ENCODE assay signal across 30 mouse cellular contexts in genomic region chr17:87197434-87197833, GRCm38 (mm10).
"Had no signal": no experiment of that assay in that cellular context is flagged by ENCODE, and none has a peak within 500 bp of the region (broad histone marks: within the 10 kb centered on the region; RNA-seq: fewer than 3 reads in every experiment).

No protein-coding gene starts in this region.

- H3K9ac ChIP-seq: limb, embryonic 12.5 days; limb, embryonic 13.5 days; limb, embryonic 15.5 days; liver, embryonic 12.5 days; liver, embryonic 13.5 days; liver, embryonic 14.5 days; liver, embryonic 15.5 days; liver, postnatal 0 days; lung, embryonic 14.5 days; lung, embryonic 15.5 days; midbrain, embryonic 12.5 days; midbrain, embryonic 13.5 days; midbrain, embryonic 15.5 days; neural tube, embryonic 12.5 days had no signal

- H3K4me3 ChIP-seq: limb, embryonic 10.5 days; limb, embryonic 12.5 days; limb, embryonic 13.5 days; limb, embryonic 15.5 days; liver, embryonic 12.5 days; liver, embryonic 13.5 days; liver, embryonic 15.5 days; lung, embryonic 15.5 days; megakaryocyte, embryonic 14.5 days; midbrain, embryonic 12.5 days; midbrain, embryonic 13.5 days; midbrain, embryonic 15.5 days; myocyte; neural tube, embryonic 12.5 days had no signal

- H3K36me3 ChIP-seq: limb, embryonic 10.5 days; limb, embryonic 12.5 days; limb, embryonic 13.5 days; limb, embryonic 15.5 days; liver, embryonic 12.5 days; liver, embryonic 13.5 days; liver, embryonic 15.5 days; lung, embryonic 15.5 days; midbrain, embryonic 12.5 days; midbrain, embryonic 13.5 days; midbrain, embryonic 15.5 days; neural tube, embryonic 12.5 days had no signal

- H3K27me3 ChIP-seq: limb, embryonic 12.5 days; limb, embryonic 13.5 days; limb, embryonic 15.5 days; liver, embryonic 12.5 days; liver, embryonic 13.5 days; liver, embryonic 15.5 days; lung, embryonic 15.5 days; megakaryocyte, embryonic 14.5 days; midbrain, embryonic 12.5 days; midbrain, embryonic 13.5 days; midbrain, embryonic 15.5 days; neural tube, embryonic 12.5 days had no signal

- H3K27ac ChIP-seq: limb, embryonic 10.5 days; limb, embryonic 12.5 days; limb, embryonic 13.5 days; limb, embryonic 15.5 days; liver, embryonic 12.5 days; liver, embryonic 13.5 days; liver, embryonic 14.5 days; liver, embryonic 15.5 days; lung, embryonic 15.5 days; macrophage; midbrain, embryonic 12.5 days; midbrain, embryonic 13.5 days; midbrain, embryonic 15.5 days; neural tube, embryonic 12.5 days had no signal

- H3K4me2 ChIP-seq: limb, embryonic 12.5 days; limb, embryonic 13.5 days; limb, embryonic 15.5 days; liver, embryonic 11.5 days; liver, embryonic 12.5 days; liver, embryonic 13.5 days; liver, embryonic 15.5 days; lung, embryonic 14.5 days; lung, embryonic 15.5 days; midbrain, embryonic 12.5 days; midbrain, embryonic 13.5 days; midbrain, embryonic 15.5 days; neural tube, embryonic 12.5 days had no signal

- DNase-seq: left cerebral cortex, postnatal 4 days; liver; liver, embryonic 13.5 days; liver, postnatal 0 days; lung, adult 18-20 months; lung, adult 2 months; lung, embryonic 14.5 days; lung, postnatal 10 days; lung, postnatal 14 days; lung, postnatal 36 days; lung, postnatal 4 days; midbrain, embryonic 14.5 days had no signal

- H3K9me3 ChIP-seq: limb, embryonic 10.5 days; liver, embryonic 12.5 days; liver, embryonic 13.5 days; liver, embryonic 15.5 days; lung, embryonic 15.5 days; midbrain, embryonic 12.5 days; midbrain, embryonic 13.5 days; midbrain, embryonic 15.5 days; neural tube, embryonic 12.5 days had no signal

- ATAC-seq: liver, embryonic 12.5 days; liver, postnatal 0 days; lung, postnatal 0 days; midbrain, embryonic 13.5 days; midbrain, embryonic 15.5 days; midbrain, embryonic 16.5 days had no signal

- H3K4me1 ChIP-seq: midbrain, embryonic 12.5 days had no signal
